Mouse (Mus musculus) heart, adult 18-20 months (tissue): Measurements from ENCODE around the gene Aptx. TPM values are rescaled to one million over a fixed set of nuclear protein-coding genes. Genes with fewer than 3 reads are reported as not detected.

Experiments
- DNase-seq, 2 experiments: peaks; one replicate each; pipeline ENCODE4 v3.0.0; 2021 to 2022; ENCODE audit warnings: mixed read lengths in 1 of 2
- microRNA-seq, 2 experiments: library from miRNA; unstranded; fragments of <30 nt; microRNA quantifications; one replicate each; pipeline ENCODE4 v1.2.0; 2022
- total RNA-seq, 2 experiments: library from RNA; stranded (reverse); gene quantifications; 2 replicates each; pipeline ENCODE4 v1.2.3; 2021

Aptx gene
- total RNA-seq, 2 experiments from 2014 or later: 14.9 to 16.7 TPM

GRCm38 (mm10) chr4:40673526-40673925 lies 29.5 kb downstream of the Aptx start:
- DNase-seq: no peak

GRCm38 (mm10) chr4:40666237-40667012 lies 36.6 kb downstream of the Aptx start:
- DNase-seq: no peak

DNA sequence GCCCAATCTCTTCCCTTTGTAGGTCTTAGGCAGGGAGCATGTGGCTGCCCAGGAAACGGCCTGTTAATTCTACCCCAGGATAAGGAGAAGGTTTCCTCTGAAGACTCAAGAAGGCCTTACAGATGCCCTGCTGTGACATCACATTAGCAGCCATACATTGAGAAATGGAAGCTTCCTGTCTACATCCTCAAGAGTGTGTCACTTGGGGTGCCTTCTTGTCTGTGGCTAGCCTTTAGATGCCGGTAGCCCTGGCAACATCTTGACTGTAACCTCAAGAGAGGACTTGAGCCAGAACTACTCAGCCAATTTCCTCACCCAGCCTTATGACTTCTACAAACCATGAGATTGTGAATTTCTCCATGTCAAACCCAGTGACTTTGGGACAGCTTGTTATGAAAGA lies 51.9 kb downstream of the Aptx start:
- no peak for DNase-seq

DNA sequence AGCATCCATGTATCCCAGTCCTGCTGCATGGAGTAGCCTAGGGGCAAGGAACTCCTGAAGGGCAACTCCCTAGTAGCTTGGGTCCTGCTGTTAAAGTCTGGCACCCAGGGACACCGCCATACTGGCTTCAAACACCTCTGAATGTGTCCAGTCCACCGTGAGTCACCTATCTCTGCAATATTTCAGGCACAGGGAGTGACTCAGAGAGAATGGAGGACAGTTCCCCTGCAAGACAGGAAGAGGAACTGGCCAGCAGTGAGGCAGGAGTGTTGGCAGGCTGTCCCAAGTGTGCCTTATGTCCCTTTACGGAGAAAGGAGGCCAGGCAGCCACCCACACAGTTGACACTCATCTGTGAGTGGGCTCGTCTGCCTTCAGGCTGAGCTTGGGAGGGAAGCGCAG lies 53.9 kb downstream of the Aptx start:
- DNase-seq: no peak

GRCm38 (mm10) chr4:40643567-40643966 lies 59.4 kb downstream of the Aptx start:
- peak; percentile 17 to 29 for DNase-seq

DNA sequence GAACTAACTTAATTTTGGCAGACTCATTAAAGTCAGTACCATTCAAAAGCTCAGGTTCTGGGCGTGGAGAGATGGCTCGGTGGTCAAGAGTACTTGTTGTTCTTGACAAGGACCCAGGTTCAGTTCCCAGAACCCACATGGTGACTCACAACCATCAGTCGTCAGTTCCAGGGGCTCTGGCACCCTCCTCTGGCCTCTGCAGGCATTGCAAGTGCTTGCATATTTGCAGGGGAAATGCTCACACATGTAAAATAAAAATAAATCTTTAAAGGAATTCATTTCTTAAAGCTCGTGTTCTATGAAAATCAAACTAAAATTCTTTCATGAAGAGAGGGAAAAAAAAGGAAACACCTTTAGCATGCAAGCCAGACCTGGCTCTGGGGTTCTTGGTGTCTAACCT lies 62.0 kb downstream of the Aptx start:
- no peak for DNase-seq

Small RNA genes lying within 50 kb of the gene (microRNA-seq; reads per million reads assigned to microRNA genes)
- gene Mir207: 0 to 0.76 reads per million in 2 experiments

Other genes with a start within 250 kb of the Aptx start
- not detected for gene Tmem215, start 231.0 kb downstream of the Aptx start, total RNA-seq
- gene Dnaja1, start 19.0 kb upstream of the Aptx start, total RNA-seq: 100 to 1,000 TPM; 122 to 176 TPM
- gene Smu1, start 54.7 kb upstream of the Aptx start, total RNA-seq: 10 to 100 TPM; 31.3 to 32.6 TPM
- gene B4galt1, start 150.8 kb upstream of the Aptx start, total RNA-seq: 10 to 100 TPM; 58.2 to 59.1 TPM
- not detected for gene Spink4, start 216.9 kb upstream of the Aptx start, total RNA-seq
- gene Bag1, start 245.1 kb upstream of the Aptx start, total RNA-seq: 100 to 1,000 TPM; 273 to 283 TPM
- 10 to 100 TPM; 37.4 to 38.6 TPM for gene Chmp5, start 245.2 kb upstream of the Aptx start, total RNA-seq